Mouse (Mus musculus): Measurements from ENCODE around the gene Zbtb37.

GRCm38 (mm10) chr1:161030058-161030457 lies 4.6 kb downstream of the Zbtb37 start:
- TF ChIP-seq MAX (IDR thresholded peaks at IDR 0.05) (no peak), USF1 (IDR thresholded peaks at IDR 0.05; ENCODE audit: low read depth) (no peak), CTCF (IDR thresholded peaks at IDR 0.05; ENCODE audit: control insufficient read depth, insufficient read depth, insufficient read length) (no peak), MYOD1 (IDR thresholded peaks at IDR 0.05; ENCODE audit: control insufficient read depth, insufficient read length, low read depth) (no peak), MYOG (IDR thresholded peaks at IDR 0.05; ENCODE audit: control insufficient read depth, extremely low read depth, insufficient read length) (no peak), FOSL1 (IDR thresholded peaks at IDR 0.05; ENCODE audit: insufficient read depth, low read length, poor library complexity, severe bottlenecking) (no peak), CEBPB (IDR thresholded peaks at IDR 0.05; ENCODE audit: low read depth) (no peak)

Measured in C2C12 (cell line).